Mouse (Mus musculus): ENCODE measurements around the gene Epn1.

DNA sequence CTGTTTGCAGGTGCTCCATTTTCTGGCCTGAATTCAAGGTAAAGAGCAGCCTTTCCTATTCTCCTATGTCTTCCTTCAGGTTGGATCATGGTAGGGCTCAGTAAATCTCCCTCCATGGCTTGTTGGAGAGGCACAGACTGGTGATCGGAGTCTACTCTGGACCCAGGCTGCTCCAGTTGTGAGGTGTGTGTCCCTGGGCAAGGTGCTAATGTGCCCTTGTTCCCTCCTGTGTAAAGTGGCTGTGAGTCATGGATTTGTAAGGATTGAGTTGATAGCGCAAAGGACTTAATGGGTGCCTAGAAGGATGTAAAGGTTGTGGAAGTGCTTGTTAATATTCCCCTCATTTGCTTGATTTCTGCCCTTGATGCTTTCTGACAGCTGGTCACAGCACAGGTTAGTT is 1.9 kb downstream of the Epn1 start:
- no peak for TF ChIP-seq CTCF (IDR thresholded peaks at IDR 0.05; ENCODE audit: low read depth, low read length)
- TF ChIP-seq GATA1 (IDR thresholded peaks at IDR 0.05; ENCODE audit: borderline replicate concordance, low read length), result no peak
- TF ChIP-seq POLR2AphosphoS5 (IDR thresholded peaks at IDR 0.05; ENCODE audit: insufficient replicate concordance, low read depth, low read length), result no peak
- TF ChIP-seq TAL1 (conservative IDR thresholded peaks at IDR 0.05; ENCODE audit: low read depth, low read length), result no peak

Measured in G1E (cell line).